Mouse (Mus musculus): ENCODE results near the gene Kremen1. TPM values are rescaled to one million over a fixed set of nuclear protein-coding genes. Genes with fewer than 3 reads are reported as not detected.

Gene Kremen1
- total and polyA plus RNA-seq, 2 experiments from 2014 or later: 2.3 to 11.2 TPM

DNA sequence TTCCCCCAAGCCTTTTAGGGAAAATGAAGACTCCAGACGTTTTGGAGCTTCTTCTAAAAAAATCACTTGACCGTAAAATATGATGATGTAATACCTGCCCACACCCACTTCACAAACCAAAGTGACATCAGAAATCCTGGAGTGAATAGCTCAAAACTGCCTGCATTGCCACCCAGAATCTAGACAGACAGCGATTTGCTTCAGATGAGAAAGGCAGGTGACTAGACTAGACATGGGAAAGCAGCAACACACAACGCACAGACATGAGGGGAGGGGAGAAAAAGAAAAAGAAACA, 10.7 kb upstream of the Kremen1 start:
- TF ChIP-seq CTCF (IDR thresholded peaks at IDR 0.05): no peak
- WGBS: 61% methylated on average over 4 of the region's 4 CpGs

DNA sequence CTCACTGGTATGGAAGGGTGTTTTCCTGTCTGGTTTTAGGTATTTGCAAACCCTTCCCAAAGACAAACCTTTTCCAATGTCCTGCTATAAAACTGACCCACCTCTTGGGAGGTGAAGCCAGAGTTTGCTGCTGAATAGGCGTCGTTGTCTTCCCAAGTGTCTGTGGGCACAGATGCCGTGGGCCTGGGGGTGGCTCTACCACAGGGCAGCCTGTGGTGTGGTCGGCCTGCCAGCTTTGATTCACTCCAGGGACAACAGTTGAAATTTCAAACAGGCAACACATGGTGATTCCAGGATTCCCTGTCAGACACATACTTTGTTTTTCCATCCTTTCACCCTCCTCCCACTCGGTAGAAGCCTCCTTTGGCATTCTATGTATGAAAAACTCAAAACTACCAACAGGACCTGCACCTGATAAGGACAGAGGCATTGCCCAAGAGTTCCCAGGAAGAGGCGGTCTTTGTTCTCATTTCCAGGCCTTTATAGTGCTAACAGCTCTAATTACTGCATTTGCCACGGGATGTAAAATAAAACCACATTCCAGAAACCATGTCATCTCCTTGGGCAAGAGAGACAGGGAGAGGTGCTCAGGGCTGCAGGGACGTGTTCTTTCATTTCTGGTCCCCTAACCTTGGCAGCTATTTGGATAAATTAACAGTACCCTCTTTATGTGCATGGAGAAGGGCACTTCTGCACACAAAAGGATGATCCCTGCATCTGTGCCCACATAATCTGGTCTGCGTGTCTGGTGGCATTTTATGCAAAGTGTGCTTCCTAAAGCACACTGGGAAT, 10.1 kb upstream of the Kremen1 start:
- WGBS: 42% methylated on average over 9 of the region's 9 CpGs
- Histone ChIP-seq H3K9me3 (ENCODE audit: low read length) (no peaks in the 10 kb centered on the region), H3K4me1 (ENCODE audit: insufficient read depth, low read length) (no peaks in the 10 kb centered on the region), H3K36me3 (ENCODE audit: insufficient read depth, low read length) (no peaks in the 10 kb centered on the region), H3K27ac (ENCODE audit: low read depth, low read length) (peak overlapping the region; percentile 19; the same call in 1 of the 2 replicates), H3K4me2 (ENCODE audit: low read depth, low read length, poor library complexity, severe bottlenecking) (no peak overlapping the region), H3K9ac (replicated peaks; ENCODE audit: low read length, poor library complexity, severe bottlenecking) (no peak overlapping the region), H3K4me3 (ENCODE audit: low read depth, low read length) (no peak overlapping the region), H3K27me3 (ENCODE audit: insufficient read depth, low read length) (no peaks in the 10 kb centered on the region)
- ATAC-seq (ENCODE audit: low FRiP score) (no peak), DNase-seq (ENCODE audit: low spot score) (peak; percentile 22)
- no peak for TF ChIP-seq CTCF (IDR thresholded peaks at IDR 0.05)

More for the DNA sequence above, 10.7 kb upstream of the Kremen1 start:
- DNase-seq (ENCODE audit: low spot score) (no peak), ATAC-seq (ENCODE audit: low FRiP score) (no peak)
- no peak overlapping the region for H3K9ac ChIP-seq (replicated peaks; ENCODE audit: low read length, poor library complexity, severe bottlenecking)
- H3K4me3 ChIP-seq (ENCODE audit: low read depth, low read length): no peak overlapping the region
- no peak overlapping the region for H3K4me2 ChIP-seq (ENCODE audit: low read depth, low read length, poor library complexity, severe bottlenecking)
- peak overlapping the region; percentile 19; the same call in 1 of the 2 replicates for H3K27ac ChIP-seq (ENCODE audit: low read depth, low read length)
- H3K27me3 ChIP-seq (ENCODE audit: insufficient read depth, low read length): no peaks in the 10 kb centered on the region
- H3K9me3 ChIP-seq (ENCODE audit: low read length): no peaks in the 10 kb centered on the region
- H3K4me1 ChIP-seq (ENCODE audit: insufficient read depth, low read length): no peaks in the 10 kb centered on the region
- H3K36me3 ChIP-seq (ENCODE audit: insufficient read depth, low read length): no peaks in the 10 kb centered on the region

DNA sequence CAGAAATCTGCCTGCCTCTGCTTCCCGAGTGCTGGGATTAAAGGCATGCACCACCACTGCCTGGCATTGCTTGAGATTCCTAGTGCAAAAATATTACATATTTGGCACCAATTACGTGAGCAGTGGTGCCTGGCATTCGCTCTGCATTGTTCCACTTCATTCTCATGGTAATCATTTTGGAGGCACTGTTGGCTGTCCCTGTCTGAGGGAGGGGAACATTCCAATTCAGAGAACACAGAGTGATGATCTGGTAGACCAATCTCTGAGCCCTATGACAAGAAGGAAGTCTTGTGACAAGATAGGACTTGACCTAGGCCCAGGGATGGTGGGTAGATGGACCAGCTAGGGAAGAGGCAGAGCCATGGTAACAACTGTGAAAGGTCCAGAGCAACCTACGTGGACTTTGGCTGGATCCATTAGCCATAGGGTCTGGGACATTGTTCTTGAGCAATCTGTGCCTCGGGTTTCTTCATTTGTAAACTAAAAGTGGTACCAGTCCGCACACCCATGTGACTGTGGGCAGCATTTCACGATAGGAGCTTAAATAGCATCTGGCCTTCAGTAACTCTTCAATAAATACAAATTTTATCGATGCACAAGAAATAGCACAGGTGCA, 8.6 kb upstream of the Kremen1 start:
- Histone ChIP-seq H3K9ac (replicated peaks; ENCODE audit: low read length, poor library complexity, severe bottlenecking) (no peak overlapping the region), H3K4me1 (ENCODE audit: insufficient read depth, low read length) (no peaks in the 10 kb centered on the region), H3K4me2 (ENCODE audit: low read depth, low read length, poor library complexity, severe bottlenecking) (no peak overlapping the region), H3K36me3 (ENCODE audit: insufficient read depth, low read length) (no peaks in the 10 kb centered on the region), H3K27me3 (ENCODE audit: insufficient read depth, low read length) (no peaks in the 10 kb centered on the region), H3K4me3 (ENCODE audit: low read depth, low read length) (no peak overlapping the region), H3K27ac (ENCODE audit: low read depth, low read length) (no peak overlapping the region), H3K9me3 (ENCODE audit: low read length) (no peaks in the 10 kb centered on the region)
- no peak for ATAC-seq (ENCODE audit: low FRiP score)
- no peak for DNase-seq (ENCODE audit: low spot score)
- WGBS: 86% methylated on average over 8 of the region's 8 CpGs
- TF ChIP-seq CTCF (IDR thresholded peaks at IDR 0.05): no peak

DNA sequence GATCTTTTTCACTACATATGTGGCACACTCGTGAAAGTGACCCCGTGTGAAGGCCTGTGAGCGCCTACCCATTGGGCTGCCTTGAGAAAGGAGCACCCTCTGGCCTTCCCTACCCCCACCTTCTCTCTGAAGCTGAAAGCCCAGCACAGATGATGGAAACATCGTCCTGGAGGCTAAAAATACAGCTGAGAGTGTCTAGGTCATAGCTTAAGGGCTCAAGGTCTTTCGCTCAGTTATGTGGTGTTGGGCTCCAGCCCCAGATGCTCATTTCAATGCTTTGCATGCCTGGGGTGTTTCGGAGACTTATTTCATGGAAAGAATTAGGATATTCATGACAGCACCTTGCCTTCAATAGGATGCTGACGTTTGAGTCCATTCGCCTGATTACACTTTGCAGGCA, 4.4 kb upstream of the Kremen1 start:
- 84% methylated on average over 8 of the region's 8 CpGs for WGBS
- no peak overlapping the region for H3K4me2 ChIP-seq (ENCODE audit: low read depth, low read length, poor library complexity, severe bottlenecking)
- H3K27ac ChIP-seq (ENCODE audit: low read depth, low read length): no peak overlapping the region
- no peaks in the 10 kb centered on the region for H3K4me1 ChIP-seq (ENCODE audit: insufficient read depth, low read length)
- DNase-seq (ENCODE audit: low spot score): no peak
- no peak for TF ChIP-seq CTCF (IDR thresholded peaks at IDR 0.05)
- H3K9ac ChIP-seq (replicated peaks; ENCODE audit: low read length, poor library complexity, severe bottlenecking): no peak overlapping the region
- H3K4me3 ChIP-seq (ENCODE audit: low read depth, low read length): no peak overlapping the region
- H3K27me3 ChIP-seq (ENCODE audit: insufficient read depth, low read length): no peaks in the 10 kb centered on the region
- no peak for ATAC-seq (ENCODE audit: low FRiP score)
- no peaks in the 10 kb centered on the region for H3K36me3 ChIP-seq (ENCODE audit: insufficient read depth, low read length)
- H3K9me3 ChIP-seq (ENCODE audit: low read length): no peaks in the 10 kb centered on the region

DNA sequence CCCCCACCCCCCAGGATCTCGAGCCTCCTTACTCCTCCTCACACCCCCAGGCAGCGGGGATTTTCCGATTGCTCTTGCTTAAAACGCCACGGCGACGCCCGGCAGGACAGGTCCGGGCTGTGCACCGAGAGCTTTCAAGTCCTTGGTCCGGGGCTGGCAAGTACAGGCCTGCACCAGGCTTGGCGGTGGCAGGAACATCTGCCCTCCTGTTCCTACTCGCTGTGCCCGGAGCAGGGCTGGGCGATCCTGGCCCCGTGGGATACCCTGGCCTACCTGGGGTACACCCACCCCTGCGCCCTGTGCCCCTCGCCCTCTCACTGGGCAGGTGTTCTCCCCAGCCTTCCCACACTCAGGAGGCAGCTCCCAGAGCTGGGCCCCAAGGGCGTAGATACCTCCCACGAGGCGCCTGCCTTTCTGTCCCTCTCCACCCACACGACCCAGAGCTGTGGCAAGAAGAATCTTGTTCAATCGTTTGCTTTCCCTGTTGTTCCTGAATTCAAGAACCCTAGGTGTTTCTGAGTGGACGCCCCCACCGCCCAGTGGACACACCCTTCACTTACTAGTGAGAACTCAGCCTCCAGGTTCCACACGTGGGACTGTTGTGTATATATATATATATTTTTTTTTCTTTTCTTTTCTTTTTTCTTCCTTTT, 1.8 kb upstream of the Kremen1 start:
- no peak overlapping the region for H3K4me2 ChIP-seq (ENCODE audit: low read depth, low read length, poor library complexity, severe bottlenecking)
- 61% methylated on average over 25 of the region's 26 CpGs for WGBS
- DNase-seq (ENCODE audit: low spot score) (no peak), ATAC-seq (ENCODE audit: low FRiP score) (no peak)
- no peaks in the 10 kb centered on the region for H3K4me1 ChIP-seq (ENCODE audit: insufficient read depth, low read length)
- H3K9ac ChIP-seq (replicated peaks; ENCODE audit: low read length, poor library complexity, severe bottlenecking): no peak overlapping the region
- TF ChIP-seq CTCF (IDR thresholded peaks at IDR 0.05): no peak
- no peaks in the 10 kb centered on the region for H3K36me3 ChIP-seq (ENCODE audit: insufficient read depth, low read length)
- no peaks in the 10 kb centered on the region for H3K9me3 ChIP-seq (ENCODE audit: low read length)
- no peak overlapping the region for H3K4me3 ChIP-seq (ENCODE audit: low read depth, low read length)
- no peaks in the 10 kb centered on the region for H3K27me3 ChIP-seq (ENCODE audit: insufficient read depth, low read length)
- no peak overlapping the region for H3K27ac ChIP-seq (ENCODE audit: low read depth, low read length)

DNA sequence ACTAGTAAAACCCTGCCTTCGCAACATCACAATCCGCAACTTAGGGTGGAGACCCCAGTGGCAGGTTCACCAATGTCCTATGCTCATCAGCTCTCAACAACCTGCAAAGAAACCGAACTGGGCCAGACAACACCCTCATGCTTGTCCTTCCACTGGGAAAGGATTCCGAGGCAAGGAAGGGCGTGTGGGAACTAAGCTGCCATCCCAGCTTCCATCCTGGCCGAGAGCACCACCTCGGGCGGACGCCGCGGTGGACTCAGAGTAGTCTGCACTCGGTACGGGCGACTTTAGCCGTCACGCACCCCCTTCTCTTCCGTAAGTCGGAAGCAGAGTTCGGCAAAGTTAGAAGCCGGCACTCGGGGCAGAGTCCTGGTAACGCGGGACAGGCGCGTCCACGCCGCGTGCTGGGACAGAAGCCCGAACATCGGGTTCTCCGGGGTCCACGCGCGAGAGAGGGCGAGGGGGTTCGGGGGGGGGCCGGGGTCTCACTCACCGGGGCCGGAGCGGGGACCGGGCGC, 357 bp downstream of the Kremen1 start:
- peak; percentile 35 for DNase-seq (ENCODE audit: low spot score)
- H3K9ac ChIP-seq (replicated peaks; ENCODE audit: low read length, poor library complexity, severe bottlenecking): peak overlapping the region; percentile 64
- TF ChIP-seq CTCF (IDR thresholded peaks at IDR 0.05): no peak
- peak overlapping the region; percentile 85 for H3K4me2 ChIP-seq (ENCODE audit: low read depth, low read length, poor library complexity, severe bottlenecking)
- ATAC-seq (ENCODE audit: low FRiP score): peak; percentile 36
- H3K4me1 ChIP-seq (ENCODE audit: insufficient read depth, low read length): peaks cover 3% of the 10 kb centered on the region; the same call in 1 of the 2 replicates
- no peaks in the 10 kb centered on the region for H3K36me3 ChIP-seq (ENCODE audit: insufficient read depth, low read length)
- H3K27me3 ChIP-seq (ENCODE audit: insufficient read depth, low read length): no peaks in the 10 kb centered on the region
- H3K27ac ChIP-seq (ENCODE audit: low read depth, low read length): peak overlapping the region; percentile 51
- no peaks in the 10 kb centered on the region for H3K9me3 ChIP-seq (ENCODE audit: low read length)
- WGBS: under 1% methylated on average over 29 of the region's 42 CpGs
- H3K4me3 ChIP-seq (ENCODE audit: low read depth, low read length): peak overlapping the region; percentile 74

All from midbrain, postnatal 0 days (tissue).